Mouse (Mus musculus) brown adipose tissue, adult 24 weeks (tissue): ENCODE measurements at regions not wholly inside any gene's neighbourhood (a gene's known extent, or its start where the extent isn't known, plus 50 kb on each side); places are given as distances from the start of the nearest gene placed in this dataset.
"Not testable (repeated sequence)": the region's sequence is repeated elsewhere in the genome, so short reads cannot be mapped to it uniquely, and the experiment has no call there.

ENCODE experiments used
- H3K27ac ChIP-seq: fragments of 200-500 bp; replicated peaks from 2 replicates; pipeline ENCODE4 v1.5.1; 2012; ENCODE audit warnings: low read depth, mild to moderate bottlenecking, low read length
- H3K4me1 ChIP-seq: fragments of 200-500 bp; 2 replicates; pipeline ENCODE4 v1.6.1; 2012; ENCODE audit warnings: low read length, mixed read lengths; ENCODE audit not compliant: control insufficient read depth, insufficient read depth, insufficient read length
- H3K4me3 ChIP-seq: fragments of 200-500 bp; 2 replicates; pipeline ENCODE4 v1.5.1; 2012; ENCODE audit warnings: low read depth, mild to moderate bottlenecking, low read length, moderate library complexity; ENCODE audit not compliant: insufficient read depth

GRCm38 (mm10) chr3:151978136-151978535 is 140.7 kb upstream of the Ptgfr start:
- no peak overlapping the region for H3K4me3 ChIP-seq
- no peaks in the 10 kb centered on the region for H3K4me1 ChIP-seq
- H3K27ac ChIP-seq: no peak overlapping the region

- Histone ChIP-seq H3K4me1 (no peaks in the 10 kb centered on the region), H3K27ac (no peak overlapping the region), H3K4me3 (no peak overlapping the region)
These were observed 140.2 kb upstream of the Ptgfr start for GRCm38 (mm10) chr3:151977651-151978050.

GRCm38 (mm10) chr3:151949865-151950264 is 112.4 kb upstream of the Ptgfr start:
- no peak overlapping the region for H3K4me3 ChIP-seq
- no peak overlapping the region for H3K27ac ChIP-seq
- no peaks in the 10 kb centered on the region for H3K4me1 ChIP-seq

GRCm38 (mm10) chr3:151948015-151948645 is 110.7 kb upstream of the Ptgfr start:
- Histone ChIP-seq H3K4me1 (no peaks in the 10 kb centered on the region), H3K27ac (no peak overlapping the region), H3K4me3 (no peak overlapping the region)

GRCm38 (mm10) chr3:151945916-151946315 is 108.5 kb upstream of the Ptgfr start:
- no peak overlapping the region for H3K4me3 ChIP-seq
- no peak overlapping the region for H3K27ac ChIP-seq
- no peaks in the 10 kb centered on the region for H3K4me1 ChIP-seq

- no peaks in the 10 kb centered on the region for H3K4me1 ChIP-seq
These were observed 106.1 kb upstream of the Ptgfr start for GRCm38 (mm10) chr3:151943542-151943941.

GRCm38 (mm10) chr3:151938472-151939029 is 101.1 kb upstream of the Ptgfr start:
- Histone ChIP-seq H3K4me1 (no peaks in the 10 kb centered on the region), H3K4me3 (no peak overlapping the region), H3K27ac (no peak overlapping the region)

More at GRCm38 (mm10) chr3:151943542-151943941, 106.1 kb upstream of the Ptgfr start:
- Histone ChIP-seq H3K4me3 (no peak overlapping the region), H3K27ac (no peak overlapping the region)

GRCm38 (mm10) chr3:151931656-151932055 is 94.2 kb upstream of the Ptgfr start:
- no peak overlapping the region for H3K4me3 ChIP-seq
- no peak overlapping the region for H3K27ac ChIP-seq
- H3K4me1 ChIP-seq: no peaks in the 10 kb centered on the region

- H3K27ac ChIP-seq: no peak overlapping the region
- H3K4me3 ChIP-seq: no peak overlapping the region
- no peaks in the 10 kb centered on the region for H3K4me1 ChIP-seq
These were observed 93.7 kb upstream of the Ptgfr start for GRCm38 (mm10) chr3:151931096-151931495.

GRCm38 (mm10) chr3:151914010-151914513 is 76.6 kb upstream of the Ptgfr start:
- peak overlapping the region; percentile 26 for H3K4me3 ChIP-seq
- H3K4me1 ChIP-seq: no peaks in the 10 kb centered on the region
- H3K27ac ChIP-seq: peak overlapping the region; percentile 88

- peak overlapping the region; percentile 3; the same call in 1 of the 2 replicates for H3K4me3 ChIP-seq
These were observed 74.9 kb upstream of the Ptgfr start for GRCm38 (mm10) chr3:151912292-151912691.

GRCm38 (mm10) chr3:151910851-151911250 is 73.4 kb upstream of the Ptgfr start:
- Histone ChIP-seq H3K27ac (no peak overlapping the region), H3K4me1 (no peaks in the 10 kb centered on the region), H3K4me3 (no peak overlapping the region)

More at GRCm38 (mm10) chr3:151912292-151912691, 74.9 kb upstream of the Ptgfr start:
- not testable (repeated sequence) for H3K4me1 ChIP-seq, H3K27ac ChIP-seq

GRCm38 (mm10) chr3:151909344-151909743 is 71.9 kb upstream of the Ptgfr start:
- no peak overlapping the region for H3K4me3 ChIP-seq
- no peaks in the 10 kb centered on the region for H3K4me1 ChIP-seq
- H3K27ac ChIP-seq: no peak overlapping the region

GRCm38 (mm10) chr3:151908886-151909285 is 71.5 kb upstream of the Ptgfr start:
- H3K4me1 ChIP-seq: no peaks in the 10 kb centered on the region
- H3K27ac ChIP-seq: no peak overlapping the region
- no peak overlapping the region for H3K4me3 ChIP-seq

- H3K4me1 ChIP-seq: no peaks in the 10 kb centered on the region
- H3K27ac ChIP-seq: no peak overlapping the region
- no peak overlapping the region for H3K4me3 ChIP-seq
These were observed 68.3 kb upstream of the Ptgfr start for GRCm38 (mm10) chr3:151905775-151906174.

GRCm38 (mm10) chr3:151903169-151903568 is 65.7 kb upstream of the Ptgfr start:
- H3K4me1 ChIP-seq: no peaks in the 10 kb centered on the region
- H3K27ac ChIP-seq: no peak overlapping the region
- H3K4me3 ChIP-seq: no peak overlapping the region
